In genomic region chr14:55828716-55829263, GRCm38 (mm10) we compare ENCODE assay signal across 12 mouse cellular contexts. TPM values are rescaled to one million over a fixed set of nuclear protein-coding genes. Genes with fewer than 3 reads are reported as not detected.
DNase-seq lines count a peak whose midpoint lies in the region; ATAC-seq and TF ChIP-seq lines count a peak whose summit lies in the region.
"Had no signal": no experiment of that assay in that cellular context is flagged by ENCODE, and none has a peak within 500 bp of the region (broad histone marks: within the 10 kb centered on the region; RNA-seq: fewer than 3 reads in every experiment).

No protein-coding gene starts in this region.

- no peak overlapping the region for H3K4me2 ChIP-seq in forebrain, embryonic 15.5 days (replicated peaks)
- peak overlapping the region; percentile 25; the same call in 1 of the 2 replicates for H3K4me2 ChIP-seq in kidney, embryonic 15.5 days
- no peak overlapping the region for H3K4me2 ChIP-seq in midbrain, embryonic 15.5 days
- no peak overlapping the region for H3K4me2 ChIP-seq in hindbrain, embryonic 11.5 days (replicated peaks; ENCODE audit: low read depth, low read length)
- H3K4me2 ChIP-seq: forebrain, embryonic 13.5 days; neural tube, embryonic 15.5 days had no signal

- ATAC-seq in forebrain, embryonic 15.5 days (replicated peaks): no peak
- ATAC-seq in kidney, embryonic 15.5 days (replicated peaks; ENCODE audit: low FRiP score): no peak; the same call in 1 of the 2 replicates
- ATAC-seq in midbrain, embryonic 15.5 days (replicated peaks): no peak
- ATAC-seq in hindbrain, embryonic 11.5 days (ENCODE audit: low FRiP score): no peak
- ATAC-seq: forebrain, embryonic 13.5 days had no signal

- H3K36me3 ChIP-seq in forebrain, embryonic 10.5 days (replicated peaks): peaks cover 69% of the 10 kb centered on the region
- no peaks in the 10 kb centered on the region for H3K36me3 ChIP-seq in forebrain, embryonic 15.5 days
- H3K36me3 ChIP-seq in kidney, embryonic 15.5 days: peaks cover 42% of the 10 kb centered on the region
- H3K36me3 ChIP-seq in midbrain, embryonic 15.5 days (replicated peaks): no peaks in the 10 kb centered on the region
- H3K36me3 ChIP-seq in hindbrain, embryonic 11.5 days (ENCODE audit: control insufficient read depth, insufficient read depth, low read length): no peaks in the 10 kb centered on the region
- H3K36me3 ChIP-seq: neural tube, embryonic 15.5 days had no signal

- 0 out of 2 replicates have a peak overlapping the region, but pooled peaks have one; percentile 44 for H3K27ac ChIP-seq in forebrain, embryonic 10.5 days
- H3K27ac ChIP-seq in forebrain, embryonic 15.5 days (replicated peaks): no peak overlapping the region
- peak overlapping the region; percentile 52 for H3K27ac ChIP-seq in kidney, embryonic 15.5 days
- no peak overlapping the region for H3K27ac ChIP-seq in layer of hippocampus, adult 2 months
- no peak overlapping the region for H3K27ac ChIP-seq in midbrain, embryonic 15.5 days
- no peak overlapping the region for H3K27ac ChIP-seq in hindbrain, embryonic 11.5 days (ENCODE audit: low read depth, low read length)
- H3K27ac ChIP-seq: forebrain, embryonic 13.5 days; macrophage; neural tube, embryonic 15.5 days had no signal

- 40% methylated on average over 3 of the region's 3 CpGs for WGBS in forebrain, embryonic 10.5 days
- WGBS in forebrain, embryonic 15.5 days: 56% methylated on average over 3 of the region's 3 CpGs
- WGBS in kidney, embryonic 15.5 days: 15% methylated on average over 3 of the region's 3 CpGs
- WGBS in midbrain, embryonic 15.5 days: 53% methylated on average over 3 of the region's 3 CpGs
- WGBS in hindbrain, embryonic 11.5 days: 32% methylated on average over 3 of the region's 3 CpGs

- H3K4me1 ChIP-seq in forebrain, embryonic 10.5 days: peaks cover 61% of the 10 kb centered on the region
- H3K4me1 ChIP-seq in forebrain, embryonic 15.5 days: peaks cover 32% of the 10 kb centered on the region
- peaks cover 60% of the 10 kb centered on the region for H3K4me1 ChIP-seq in kidney, embryonic 15.5 days
- peaks cover 31% of the 10 kb centered on the region for H3K4me1 ChIP-seq in midbrain, embryonic 15.5 days
- H3K4me1 ChIP-seq in hindbrain, embryonic 11.5 days (replicated peaks; ENCODE audit: control insufficient read depth, insufficient read depth, low read length): peaks cover 8% of the 10 kb centered on the region; the same call in 1 of the 2 replicates

- no peaks in the 10 kb centered on the region for H3K9me3 ChIP-seq in forebrain, embryonic 10.5 days
- no peaks in the 10 kb centered on the region for H3K9me3 ChIP-seq in forebrain, embryonic 15.5 days
- no peaks in the 10 kb centered on the region; the same call in 1 of the 2 replicates for H3K9me3 ChIP-seq in kidney, embryonic 15.5 days (replicated peaks)
- H3K9me3 ChIP-seq in midbrain, embryonic 15.5 days: no peaks in the 10 kb centered on the region
- no peaks in the 10 kb centered on the region for H3K9me3 ChIP-seq in hindbrain, embryonic 11.5 days (ENCODE audit: control insufficient read depth, low read length)
- H3K9me3 ChIP-seq: forebrain, embryonic 13.5 days; neural tube, embryonic 15.5 days had no signal

- no peak for DNase-seq in forebrain, embryonic 10.5 days (ENCODE audit: extremely low spot score, low spot score)
- peak; percentile 3 for DNase-seq in thymus, postnatal 4 days
- DNase-seq in thymus, adult 18-20 months: no peak
- DNase-seq in layer of hippocampus, adult 2 months (ENCODE audit: low spot score in 2 of 2): no peak
- no peak for DNase-seq in hindbrain, embryonic 11.5 days (ENCODE audit: low spot score)
- DNase-seq: B cell, adult 2 months had no signal

- TF ChIP-seq CTCF in layer of hippocampus, adult 2 months (conservative IDR thresholded peaks at IDR 0.05): no peak

- peak overlapping the region; percentile 13; the same call in 1 of the 2 replicates for H3K4me3 ChIP-seq in forebrain, embryonic 10.5 days
- H3K4me3 ChIP-seq in forebrain, embryonic 15.5 days: no peak overlapping the region
- no peak overlapping the region for H3K4me3 ChIP-seq in kidney, embryonic 15.5 days (replicated peaks)
- no peak overlapping the region for H3K4me3 ChIP-seq in layer of hippocampus, adult 2 months
- no peak overlapping the region for H3K4me3 ChIP-seq in midbrain, embryonic 15.5 days
- H3K4me3 ChIP-seq in hindbrain, embryonic 11.5 days (ENCODE audit: low read depth, low read length): no peak overlapping the region
- H3K4me3 ChIP-seq: forebrain, embryonic 13.5 days; neural tube, embryonic 15.5 days had no signal

- peaks cover 37% of the 10 kb centered on the region for H3K27me3 ChIP-seq in forebrain, embryonic 10.5 days (ENCODE audit: poor library complexity, severe bottlenecking)
- H3K27me3 ChIP-seq in forebrain, embryonic 15.5 days: peaks cover 4% of the 10 kb centered on the region; the same call in 1 of the 2 replicates
- H3K27me3 ChIP-seq in kidney, embryonic 15.5 days: 0 out of 2 replicates have a peak, but pooled peaks cover 6% of the 10 kb centered on the region
- peaks cover 4% of the 10 kb centered on the region for H3K27me3 ChIP-seq in midbrain, embryonic 15.5 days (replicated peaks)
- H3K27me3 ChIP-seq in hindbrain, embryonic 11.5 days (ENCODE audit: control insufficient read depth, insufficient read depth, low read length): peaks cover 9% of the 10 kb centered on the region

- H3K9ac ChIP-seq in forebrain, embryonic 15.5 days (replicated peaks): no peak overlapping the region
- no peak overlapping the region for H3K9ac ChIP-seq in kidney, embryonic 15.5 days
- H3K9ac ChIP-seq in midbrain, embryonic 15.5 days: no peak overlapping the region
- H3K9ac ChIP-seq in hindbrain, embryonic 11.5 days (ENCODE audit: low read depth, low read length): no peak overlapping the region
- H3K9ac ChIP-seq: forebrain, embryonic 13.5 days; neural tube, embryonic 15.5 days had no signal

RNA-seq across cellular contexts. Expression of gene Nfatc4, which starts 5.8 kb away (rescaled TPM):
- 37.9 and 39.1 TPM in 2 replicates for polyA plus RNA-seq in forebrain, embryonic 10.5 days (2016; fragmentation: Nextera tagmentation; extraction: Ambion mirVana)
- polyA plus RNA-seq in forebrain, embryonic 15.5 days (2015; fragmentation: Nextera tagmentation; extraction: Ambion mirVana): 10.9 and 13.6 TPM in 2 replicates
- 32.2 and 39.9 TPM in 2 replicates for polyA plus RNA-seq in kidney, embryonic 15.5 days (2015; fragmentation: Nextera tagmentation; extraction: Ambion mirVana)
- 1 to 10 TPM; 2.6 TPM for total RNA-seq in layer of hippocampus, adult 2 months (2021)
- polyA plus RNA-seq in midbrain, embryonic 15.5 days (2015; fragmentation: Nextera tagmentation; extraction: Ambion mirVana): 8.4 and 10.8 TPM in 2 replicates
- 19.5 and 25.5 TPM in 2 replicates for polyA plus RNA-seq in hindbrain, embryonic 11.5 days (2014; fragmentation: Nextera tagmentation; extraction: Ambion mirVana)
- polyA plus RNA-seq: macrophage had no signal

RNA-seq across cellular contexts. Expression of gene Nynrin, which starts 25.0 kb away (rescaled TPM):
- polyA plus RNA-seq in forebrain, embryonic 10.5 days (2016; fragmentation: Nextera tagmentation; extraction: Ambion mirVana): 24.5 and 25.8 TPM in 2 replicates
- polyA plus RNA-seq in forebrain, embryonic 15.5 days (2015; fragmentation: Nextera tagmentation; extraction: Ambion mirVana): 10.5 and 10.7 TPM in 2 replicates
- 20.7 and 22.4 TPM in 2 replicates for polyA plus RNA-seq in kidney, embryonic 15.5 days (2015; fragmentation: Nextera tagmentation; extraction: Ambion mirVana)
- 1 to 10 TPM; 7.9 to 8.9 TPM for total RNA-seq in layer of hippocampus, adult 2 months (2021)
- 12.4 and 13.6 TPM in 2 replicates for polyA plus RNA-seq in midbrain, embryonic 15.5 days (2015; fragmentation: Nextera tagmentation; extraction: Ambion mirVana)
- polyA plus RNA-seq in hindbrain, embryonic 11.5 days (2014; fragmentation: Nextera tagmentation; extraction: Ambion mirVana): 8.3 and 8.8 TPM in 2 replicates

RNA-seq across cellular contexts. Expression of gene Ripk3, which starts 40.1 kb away (rescaled TPM):
- polyA plus RNA-seq in forebrain, embryonic 10.5 days (2016; fragmentation: Nextera tagmentation; extraction: Ambion mirVana): 8.0 and 10.2 TPM in 2 replicates
- 1.1 and 2.3 TPM in 2 replicates for polyA plus RNA-seq in forebrain, embryonic 15.5 days (2015; fragmentation: Nextera tagmentation; extraction: Ambion mirVana)
- 38.1 and 40.4 TPM in 2 replicates for polyA plus RNA-seq in kidney, embryonic 15.5 days (2015; fragmentation: Nextera tagmentation; extraction: Ambion mirVana)
- 1 to 10 TPM; 1.2 to 2.9 TPM for total RNA-seq in layer of hippocampus, adult 2 months (2021)
- 2.3 and 2.7 TPM in 2 replicates for polyA plus RNA-seq in midbrain, embryonic 15.5 days (2015; fragmentation: Nextera tagmentation; extraction: Ambion mirVana)
- polyA plus RNA-seq in hindbrain, embryonic 11.5 days (2014; fragmentation: Nextera tagmentation; extraction: Ambion mirVana): 11.0 and 12.9 TPM in 2 replicates

RNA-seq across cellular contexts. Expression of gene Adcy4, which starts 44.9 kb away (rescaled TPM):
- 4.6 and 5.4 TPM in 2 replicates for polyA plus RNA-seq in forebrain, embryonic 10.5 days (2016; fragmentation: Nextera tagmentation; extraction: Ambion mirVana)
- polyA plus RNA-seq in forebrain, embryonic 15.5 days (2015; fragmentation: Nextera tagmentation; extraction: Ambion mirVana): 2.9 and 4.0 TPM in 2 replicates
- 13.9 and 15.8 TPM in 2 replicates for polyA plus RNA-seq in kidney, embryonic 15.5 days (2015; fragmentation: Nextera tagmentation; extraction: Ambion mirVana)
- total RNA-seq in layer of hippocampus, adult 2 months (2021): 1 to 10 TPM; 4.4 to 5.6 TPM
- 5.7 and 6.2 TPM in 2 replicates for polyA plus RNA-seq in midbrain, embryonic 15.5 days (2015; fragmentation: Nextera tagmentation; extraction: Ambion mirVana)
- 6.6 and 7.6 TPM in 2 replicates for polyA plus RNA-seq in hindbrain, embryonic 11.5 days (2014; fragmentation: Nextera tagmentation; extraction: Ambion mirVana)

RNA-seq across cellular contexts. Expression of gene Cbln3, which starts 55.4 kb away (rescaled TPM):
- polyA plus RNA-seq in forebrain, embryonic 10.5 days (2016; fragmentation: Nextera tagmentation; extraction: Ambion mirVana): 0.10 and 0.12 TPM in 2 replicates
- polyA plus RNA-seq in forebrain, embryonic 15.5 days (2015; fragmentation: Nextera tagmentation; extraction: Ambion mirVana): 0.29 and 0.32 TPM in 2 replicates
- polyA plus RNA-seq in kidney, embryonic 15.5 days (2015; fragmentation: Nextera tagmentation; extraction: Ambion mirVana): 0.33 and 0.65 TPM in 2 replicates
- under 1 TPM; 0.32 to 0.54 TPM for total RNA-seq in layer of hippocampus, adult 2 months (2021)
- 0.19 and 0.20 TPM in 2 replicates for polyA plus RNA-seq in midbrain, embryonic 15.5 days (2015; fragmentation: Nextera tagmentation; extraction: Ambion mirVana)
- polyA plus RNA-seq in hindbrain, embryonic 11.5 days (2014; fragmentation: Nextera tagmentation; extraction: Ambion mirVana): 0.17 and 0.31 TPM in 2 replicates
- polyA plus RNA-seq: macrophage had no signal

Comparison
In these comparisons a context has a peak if more than half of its experiments do, and no peak if none do; other contexts are left out.
1. H3K27ac ChIP-seq: peak in forebrain, embryonic 10.5 days (single experiment) and kidney, embryonic 15.5 days (single experiment); none in forebrain, embryonic 15.5 days (single experiment), layer of hippocampus, adult 2 months (single experiment), midbrain, embryonic 15.5 days (single experiment) and hindbrain, embryonic 11.5 days (single experiment).